Mouse (Mus musculus): ENCODE results near the gene Stum.
"Not testable (repeated sequence)": the region's sequence is repeated elsewhere in the genome, so short reads cannot be mapped to it uniquely, and the experiment has no call there.

Gene Stum

DNA sequence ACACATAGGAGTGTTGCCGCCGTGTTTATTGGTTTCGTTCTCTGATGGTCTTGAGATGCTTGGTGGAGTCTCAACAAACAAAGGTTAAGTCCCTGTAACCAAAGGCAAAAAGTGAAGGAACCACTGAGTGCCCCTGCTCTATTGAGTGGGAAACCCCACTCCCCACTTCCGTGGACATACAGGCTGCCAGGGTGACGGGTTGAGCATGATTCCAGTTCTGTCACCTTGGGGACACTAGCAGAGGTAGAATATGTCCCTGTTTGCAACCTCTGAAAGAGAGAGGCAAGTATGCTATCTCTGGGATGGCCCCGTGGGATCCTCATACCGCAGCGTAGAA, 80.0 kb downstream of the Stum start:
- DNase-seq: no peak

DNA sequence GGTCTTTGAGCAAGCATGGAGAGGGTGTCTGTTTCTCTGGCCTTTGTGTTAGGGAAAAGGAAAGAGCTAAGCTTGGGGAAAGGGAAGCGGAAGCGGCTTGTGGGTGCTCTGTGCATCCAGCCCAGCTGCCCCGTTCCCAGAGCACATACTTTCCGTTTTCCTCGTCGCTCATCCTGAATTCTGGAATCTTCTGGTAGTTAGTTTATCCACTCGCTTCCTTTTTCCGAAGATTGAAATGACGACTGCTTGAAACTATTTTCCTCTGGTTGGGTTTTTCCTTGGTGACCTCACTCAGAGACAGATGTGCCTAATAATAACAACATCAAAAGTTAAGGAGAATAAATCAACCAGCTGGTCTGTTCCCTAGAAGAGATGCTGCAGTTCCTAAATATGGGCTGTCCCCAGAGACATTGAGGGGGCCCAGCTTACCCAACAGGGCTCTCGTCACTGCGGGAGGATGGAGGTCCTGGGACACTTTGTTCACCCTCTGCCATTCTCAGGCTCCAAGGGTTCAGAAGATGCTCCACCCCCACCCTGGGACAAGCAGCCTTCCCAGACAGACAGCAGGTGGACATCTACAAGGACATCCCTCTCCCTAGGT, 80.7 kb downstream of the Stum start:
- DNase-seq: no peak

DNA sequence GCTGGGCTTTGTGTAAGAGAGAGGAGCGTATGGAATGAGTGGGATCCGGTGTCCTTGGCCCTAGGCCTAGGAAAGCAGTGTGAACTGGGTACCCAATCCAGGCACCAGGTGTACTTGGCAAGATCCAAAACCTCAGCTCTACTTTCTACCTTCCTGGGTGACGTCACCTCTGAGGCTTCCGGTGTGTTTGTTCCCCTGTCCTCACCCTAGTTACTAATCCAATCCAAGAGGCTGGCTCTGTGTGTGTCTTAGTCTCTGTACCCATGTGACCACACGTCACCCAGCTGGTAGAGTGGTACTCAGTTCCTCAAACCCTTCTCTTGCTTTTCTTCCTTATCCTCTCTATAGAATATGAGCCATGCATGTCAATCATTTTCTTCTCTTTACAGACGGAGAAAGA, 81.6 kb downstream of the Stum start:
- no peak for DNase-seq

DNA sequence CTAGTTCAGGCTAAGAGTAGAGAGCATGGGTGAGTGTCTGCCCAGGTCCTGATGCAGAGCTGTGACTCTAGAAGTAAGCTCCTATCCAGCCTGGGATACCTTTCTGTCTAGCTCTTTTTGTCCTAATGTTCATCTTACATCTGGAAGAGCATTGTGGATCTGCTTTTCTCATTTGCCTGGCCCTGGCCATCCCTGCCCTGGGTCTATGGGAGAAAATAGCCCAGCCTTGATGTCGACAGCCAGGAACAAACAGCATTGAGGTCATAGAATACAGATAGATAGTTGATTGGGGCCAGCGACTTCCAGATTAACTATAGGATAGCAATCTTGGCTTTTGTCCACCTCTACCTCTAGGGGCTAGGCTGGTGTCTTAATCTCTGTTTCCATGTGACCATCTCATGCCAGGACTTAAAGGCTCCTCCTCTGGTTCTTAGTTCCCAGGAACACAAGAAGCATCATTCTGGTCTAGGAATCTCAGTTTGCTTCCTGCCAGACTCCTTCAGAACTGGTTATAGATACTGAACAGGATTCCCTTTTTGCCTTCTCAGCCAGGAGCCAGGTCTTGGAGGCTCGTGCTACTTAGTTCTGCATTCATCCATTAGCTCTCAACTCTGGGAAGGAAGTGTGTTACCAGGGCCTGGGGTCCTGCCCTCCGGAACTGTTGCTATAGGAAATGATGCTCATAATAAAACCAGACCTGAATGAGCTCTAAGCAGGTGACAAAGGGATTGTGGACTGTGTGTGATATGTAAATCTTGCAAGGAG, 82.4 kb downstream of the Stum start:
- DNase-seq: no peak

GRCm38 (mm10) chr1:180398446-180398845, 84.9 kb downstream of the Stum start:
- DNase-seq: no peak

DNA sequence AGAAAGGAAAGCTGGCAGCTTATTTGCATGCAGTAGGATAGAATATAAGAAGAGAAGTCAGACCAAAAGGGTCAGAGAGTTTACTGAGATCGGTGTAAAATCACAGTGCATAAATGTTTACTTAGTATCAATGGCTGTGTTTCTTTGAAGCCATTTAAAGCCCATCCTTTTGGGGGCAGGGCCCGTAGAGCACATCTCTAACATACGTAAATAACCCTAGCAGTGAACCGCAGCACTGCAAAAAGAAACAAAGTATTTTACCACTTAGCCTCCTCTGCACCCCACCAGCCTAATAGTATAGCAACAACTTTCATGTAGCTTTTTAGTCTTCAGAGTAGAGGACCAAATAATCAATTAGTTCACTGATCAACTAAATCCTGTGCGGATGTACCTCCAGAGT, 85.6 kb downstream of the Stum start:
- DNase-seq: no peak

DNA sequence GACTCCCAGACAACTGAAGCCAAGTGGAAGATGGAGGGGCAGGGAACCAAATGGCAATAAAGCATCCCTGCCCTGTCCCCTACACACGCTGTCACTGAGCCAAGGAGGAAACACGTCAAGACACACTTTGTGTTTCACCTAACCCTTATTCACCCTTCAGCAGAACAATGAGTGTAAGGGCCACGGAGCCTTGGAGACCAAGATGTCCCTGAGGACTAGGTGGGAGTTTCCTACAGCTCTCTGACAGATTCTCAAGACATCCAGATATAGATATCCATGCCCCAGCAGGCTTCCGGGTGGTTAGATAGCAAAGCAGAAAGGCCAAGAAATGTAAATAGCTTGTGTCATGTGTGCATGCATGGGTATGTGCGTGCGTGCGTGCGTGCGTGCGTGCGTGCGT, 89.4 kb downstream of the Stum start:
- peak; percentile 59 for DNase-seq

- no peak for DNase-seq
Observed at GRCm38 (mm10) chr1:180393017-180393797, 90.1 kb downstream of the Stum start.

GRCm38 (mm10) chr1:180392137-180392798, 91.0 kb downstream of the Stum start:
- no peak for DNase-seq

DNA sequence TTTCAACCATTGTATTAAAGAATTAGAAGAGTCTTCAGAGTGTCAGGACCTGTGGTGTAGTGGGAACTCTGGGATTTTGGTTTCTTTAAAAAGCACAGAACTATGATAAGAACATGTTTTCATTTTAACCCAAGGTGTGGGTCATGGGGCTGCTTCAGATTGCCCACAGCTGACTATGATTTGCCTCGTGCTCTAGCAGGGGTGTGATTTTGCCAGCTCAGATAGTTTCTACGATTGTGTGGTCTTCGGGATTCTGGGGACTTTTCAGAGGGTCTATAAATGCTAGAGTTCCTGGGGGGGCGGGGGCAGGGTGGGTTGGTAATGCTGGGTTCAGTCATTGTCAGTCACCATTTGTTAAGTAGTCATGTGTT, 91.7 kb downstream of the Stum start:
- DNase-seq: no peak

DNA sequence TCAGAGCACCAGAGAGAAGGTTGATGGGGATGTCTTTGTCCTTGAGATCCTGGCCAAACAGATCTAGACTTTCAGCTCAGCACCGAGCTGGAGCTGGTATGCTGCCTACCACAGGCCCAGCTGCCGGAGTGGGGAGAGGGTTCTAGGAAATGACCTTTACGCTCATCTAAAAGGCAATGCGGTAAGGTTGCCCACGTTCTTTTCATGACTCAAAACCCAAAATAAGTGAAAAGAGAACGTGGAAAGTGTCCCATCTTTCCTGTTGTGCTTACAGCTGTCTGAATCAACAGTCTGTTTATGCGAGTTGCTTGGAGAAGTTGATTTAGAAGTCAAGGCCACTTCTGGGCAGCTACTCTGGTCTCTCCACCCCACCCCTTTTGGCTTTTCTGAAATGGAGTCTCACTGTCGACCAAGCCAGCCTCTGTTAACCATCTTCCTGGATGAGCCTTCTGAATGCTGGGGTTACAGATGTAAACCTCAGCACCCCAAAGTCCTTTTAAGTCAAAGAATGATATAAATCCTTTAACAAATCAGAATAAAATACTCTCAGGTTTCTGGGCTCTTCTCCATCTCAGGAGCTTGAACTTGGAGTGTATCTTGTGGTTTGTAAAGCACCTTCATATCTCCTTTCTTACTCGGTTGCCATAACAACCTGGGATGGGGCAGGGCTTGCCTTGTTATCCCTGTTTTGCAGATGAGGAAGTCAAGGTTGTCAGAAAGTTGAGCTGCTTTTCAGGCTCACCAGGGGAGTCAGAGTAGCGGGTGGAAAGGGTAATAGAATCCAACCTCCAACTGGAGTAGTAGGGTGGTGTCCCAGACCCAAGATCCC, 92.3 kb downstream of the Stum start:
- no peak for DNase-seq

DNA sequence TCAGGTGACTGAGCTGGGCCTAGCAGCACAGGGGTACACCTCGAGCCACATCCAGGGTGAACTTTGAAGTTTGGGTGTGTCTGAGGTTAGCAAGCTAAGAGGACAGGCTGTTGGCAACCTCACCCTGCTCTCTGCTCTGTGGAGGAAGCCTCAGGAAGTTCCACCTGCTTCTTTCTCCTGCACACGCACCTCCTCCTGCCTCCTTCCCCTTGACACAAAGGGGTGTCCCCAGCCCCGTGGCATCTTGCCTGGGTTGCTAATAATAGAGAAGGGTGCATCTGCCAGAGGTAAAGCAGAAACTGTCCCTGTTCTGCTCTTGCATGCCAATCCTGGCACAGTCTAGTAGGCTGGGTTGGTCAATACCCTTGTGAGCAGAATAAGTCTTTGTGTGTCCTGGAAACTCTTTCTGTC, 93.0 kb downstream of the Stum start:
- DNase-seq: no peak

- not testable (repeated sequence) for DNase-seq
Observed at GRCm38 (mm10) chr1:180389213-180389760, 94.0 kb downstream of the Stum start.

GRCm38 (mm10) chr1:180388481-180388880, 94.8 kb downstream of the Stum start:
- no peak for DNase-seq

DNA sequence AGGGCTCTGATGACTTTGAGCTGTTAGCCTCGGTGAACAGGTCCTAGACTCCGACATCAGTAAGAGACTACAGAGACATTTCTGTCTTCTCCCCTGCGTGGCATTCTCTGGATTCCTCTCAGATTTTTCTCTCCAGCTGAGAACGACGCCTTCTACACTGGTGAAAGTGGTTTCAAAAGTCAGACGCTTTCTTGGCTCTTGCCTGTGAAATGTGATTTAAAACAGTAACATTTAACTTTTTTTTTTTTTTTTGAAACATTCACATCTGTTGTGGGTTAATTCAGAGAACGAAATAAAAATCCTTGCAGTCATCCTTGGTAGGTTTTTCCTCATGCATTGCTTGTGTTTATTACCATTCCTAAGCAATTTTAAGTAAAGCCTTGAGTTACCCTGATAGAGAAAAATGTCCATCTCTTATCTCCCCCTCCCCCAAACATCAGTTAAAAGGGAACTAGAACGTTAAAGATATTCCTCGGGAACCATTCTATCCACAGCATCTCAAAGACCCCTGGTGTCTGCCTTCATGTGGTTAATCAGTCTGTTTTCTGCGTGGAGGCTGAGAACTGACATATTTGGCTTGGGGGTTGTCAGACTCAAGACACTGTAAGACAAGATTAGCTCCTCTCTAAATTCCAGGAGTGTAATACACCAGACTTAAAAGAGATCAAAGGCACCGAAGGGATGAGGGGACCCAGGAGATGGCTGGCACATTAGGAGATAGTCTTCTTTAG, 95.4 kb downstream of the Stum start:
- DNase-seq: no peak

DNA sequence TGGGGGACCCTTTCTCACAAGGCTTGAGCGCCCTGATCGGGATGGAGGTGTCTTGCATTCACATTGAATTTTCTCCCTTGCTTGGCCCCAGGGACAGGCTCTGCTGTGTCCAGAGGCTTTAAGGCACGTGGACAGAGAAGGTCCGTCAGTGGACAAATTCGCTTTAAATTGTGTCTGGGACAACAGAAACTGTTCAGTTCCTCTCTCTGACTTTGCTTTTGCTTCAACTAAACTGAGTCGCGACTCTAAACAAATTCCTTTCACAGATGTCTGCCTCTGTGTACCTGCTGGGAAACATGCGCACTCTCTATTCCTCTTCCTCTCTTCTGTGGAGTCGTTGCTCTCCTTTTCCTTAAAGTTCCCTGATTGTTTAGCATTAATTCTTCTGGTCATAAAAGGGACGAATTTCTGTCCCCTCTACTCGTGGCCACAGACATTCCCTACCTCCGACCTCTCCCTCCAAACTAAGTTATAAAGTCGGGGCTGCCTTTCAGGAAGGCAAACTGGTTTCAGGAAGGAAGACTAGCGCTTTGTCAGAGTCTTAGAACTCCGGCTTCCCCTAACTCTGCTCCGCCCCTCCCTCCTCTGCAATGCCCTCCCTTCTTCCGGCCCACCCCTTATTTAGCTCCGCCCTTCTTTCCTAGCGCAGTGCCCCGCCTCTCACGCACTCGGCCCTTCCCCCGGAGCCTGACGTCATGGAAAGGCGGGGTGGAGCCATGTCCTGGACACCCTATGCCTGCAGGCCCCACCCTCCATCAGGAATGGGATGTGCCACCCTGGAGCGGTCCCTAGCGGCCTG, 96.2 kb downstream of the Stum start:
- peak; percentile 100 for DNase-seq

DNA sequence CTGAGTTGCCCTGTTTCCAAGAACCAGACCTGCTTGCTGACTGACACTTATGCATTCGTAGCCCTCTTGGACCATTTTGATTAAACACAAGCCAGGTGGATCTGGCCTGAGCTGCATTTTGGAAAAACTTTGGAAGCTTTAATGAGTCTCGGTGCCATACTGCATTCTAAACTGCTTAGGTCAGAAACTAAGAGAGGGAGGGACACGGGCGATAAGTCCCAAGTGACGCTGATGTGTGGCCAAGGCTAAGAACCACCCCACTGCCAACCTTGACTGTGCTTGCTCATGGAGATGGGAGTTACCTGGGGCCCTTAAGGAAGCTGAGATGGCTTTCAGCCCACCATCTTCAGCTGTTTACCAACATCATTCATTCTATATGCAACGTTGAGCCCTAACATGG, 98.0 kb downstream of the Stum start:
- no peak for DNase-seq

GRCm38 (mm10) chr1:180384486-180384885, 98.8 kb downstream of the Stum start:
- DNase-seq: no peak

DNA sequence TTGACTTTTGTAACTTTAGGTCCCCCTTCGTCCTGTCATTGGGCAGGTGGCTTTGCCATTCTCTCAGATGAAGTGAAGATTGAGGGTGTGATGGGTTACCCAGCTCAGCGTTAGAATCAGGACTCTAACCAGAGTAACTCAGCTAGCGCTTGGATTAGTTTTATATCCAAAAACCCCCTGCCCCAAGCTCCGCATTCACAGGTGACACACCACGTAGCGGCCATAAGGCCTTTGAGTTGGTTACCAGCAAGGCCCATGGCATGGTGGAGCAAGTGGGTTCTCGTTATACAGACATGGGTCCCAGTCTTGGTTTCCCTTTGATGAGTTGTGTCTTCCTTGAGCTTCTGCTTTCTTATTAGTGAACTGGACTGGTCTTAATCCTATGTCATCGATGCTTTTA, 99.4 kb downstream of the Stum start:
- DNase-seq: no peak
